Mouse (Mus musculus) liver, embryonic 13.5 days (tissue): Measurements from ENCODE around the gene Fancc. TPM values are rescaled to one million over a fixed set of nuclear protein-coding genes. Genes with fewer than 3 reads are reported as not detected.
"Not testable (repeated sequence)": the region's sequence is repeated elsewhere in the genome, so short reads cannot be mapped to it uniquely, and the experiment has no call there.

ENCODE experiments used
- ATAC-seq: fragments of 200-750 bp; cut with Nextera tagmentation; 2 replicates; pipeline ENCODE4 v1.8.0; 2017; ENCODE audit warnings: low read depth, mild to moderate bottlenecking, moderate number of reproducible peaks, moderate library complexity
- DNase-seq: peaks from one replicate; pipeline ENCODE4 v3.0.0; 2022
- H3K27ac ChIP-seq: fragments of 300-500 bp; sonication (generic); 2 replicates; pipeline ENCODE4 v1.5.1; 2015; ENCODE audit warnings: moderate library complexity, mild to moderate bottlenecking, inconsistent platforms
- H3K27me3 ChIP-seq: fragments of 300-500 bp; sonication (generic); 2 replicates; pipeline ENCODE4 v1.6.1; 2015; ENCODE audit warnings: mild to moderate bottlenecking, inconsistent platforms
- H3K36me3 ChIP-seq: fragments of 300-500 bp; sonication (generic); 2 replicates; pipeline ENCODE4 v1.6.1; 2015; ENCODE audit warnings: mild to moderate bottlenecking, inconsistent platforms
- H3K4me1 ChIP-seq: fragments of 300-500 bp; sonication (generic); replicated peaks from 2 replicates; pipeline ENCODE4 v1.6.1; 2015; ENCODE audit warnings: inconsistent platforms
- H3K4me2 ChIP-seq: fragments of 300-500 bp; sonication (generic); 2 replicates; pipeline ENCODE4 v1.6.1; 2015; ENCODE audit warnings: inconsistent platforms, mild to moderate bottlenecking, moderate library complexity
- H3K4me3 ChIP-seq: fragments of 300-500 bp; sonication (generic); replicated peaks from 2 replicates; pipeline ENCODE4 v1.5.1; 2015; ENCODE audit warnings: mild to moderate bottlenecking, inconsistent platforms
- H3K9ac ChIP-seq: fragments of 300-500 bp; sonication (generic); 2 replicates; pipeline ENCODE4 v1.6.1; 2015; ENCODE audit warnings: mild to moderate bottlenecking, inconsistent platforms
- H3K9me3 ChIP-seq: fragments of 300-500 bp; sonication (generic); replicated peaks from 2 replicates; pipeline ENCODE4 v1.6.1; 2016; ENCODE audit warnings: inconsistent platforms
- WGBS: fragments of 180-500 bp; shearing (Covaris S2); methylation state at CpG from one replicate; pipeline ENCODE4 v1.1.7; 2015; ENCODE audit not compliant: insufficient replicate concordance; 5-methylcytosine and 5-hydroxymethylcytosine counted together
- polyA plus RNA-seq: library from polyadenylated mRNA; unstranded; fragments of >200 nt; fragmentation: Nextera tagmentation; extraction: Ambion mirVana; gene quantifications from 2 replicates; pipeline ENCODE4 v1.2.1, GENCODE M21; 2015

The Fancc gene
- polyA plus RNA-seq, 1 experiment from 2014 or later = 9.2 TPM

GRCm38 (mm10) chr13:63382206-63382605 lies 114.9 kb downstream of the Fancc start:
- H3K4me2 ChIP-seq = no peak overlapping the region
- H3K4me3 ChIP-seq = no peak overlapping the region
- no peaks in the 10 kb centered on the region for H3K4me1 ChIP-seq
- H3K9me3 ChIP-seq = no peaks in the 10 kb centered on the region
- WGBS = 73% methylated on average over 2 of the region's 2 CpGs
- ATAC-seq = no peak
- H3K27me3 ChIP-seq = no peaks in the 10 kb centered on the region
- H3K27ac ChIP-seq = no peak overlapping the region
- no peak for DNase-seq
- no peak overlapping the region for H3K9ac ChIP-seq
- H3K36me3 ChIP-seq = no peaks in the 10 kb centered on the region

GRCm38 (mm10) chr13:63373460-63374166 lies 123.5 kb downstream of the Fancc start:
- 73% methylated on average over 7 of the region's 7 CpGs for WGBS
- H3K4me2 ChIP-seq = no peak overlapping the region
- no peaks in the 10 kb centered on the region for H3K9me3 ChIP-seq
- H3K4me3 ChIP-seq = no peak overlapping the region
- no peaks in the 10 kb centered on the region for H3K27me3 ChIP-seq
- H3K27ac ChIP-seq = no peak overlapping the region
- DNase-seq (no peak), ATAC-seq (no peak)
- H3K36me3 ChIP-seq = no peaks in the 10 kb centered on the region
- no peak overlapping the region for H3K9ac ChIP-seq
- H3K4me1 ChIP-seq = no peaks in the 10 kb centered on the region

- H3K4me3 ChIP-seq = no peak overlapping the region
- H3K9ac ChIP-seq = no peak overlapping the region
- no peaks in the 10 kb centered on the region for H3K36me3 ChIP-seq
- H3K4me1 ChIP-seq = peaks cover 13% of the 10 kb centered on the region
- DNase-seq (no peak), ATAC-seq (no peak)
- no peaks in the 10 kb centered on the region for H3K27me3 ChIP-seq
- H3K27ac ChIP-seq = no peak overlapping the region
- H3K4me2 ChIP-seq = no peak overlapping the region
- no peaks in the 10 kb centered on the region for H3K9me3 ChIP-seq
- 18% methylated on average over 3 of the region's 3 CpGs for WGBS
Observed at GRCm38 (mm10) chr13:63361755-63362154, 135.3 kb downstream of the Fancc start.

GRCm38 (mm10) chr13:63360111-63360885 lies 136.8 kb downstream of the Fancc start:
- Histone ChIP-seq H3K4me1 (peaks cover 13% of the 10 kb centered on the region), H3K27ac (no peak overlapping the region), H3K4me3 (no peak overlapping the region), H3K9me3 (no peaks in the 10 kb centered on the region), H3K9ac (no peak overlapping the region), H3K27me3 (no peaks in the 10 kb centered on the region), H3K4me2 (no peak overlapping the region), H3K36me3 (no peaks in the 10 kb centered on the region)
- ATAC-seq (no peak), DNase-seq (no peak)
- 62% methylated on average over 4 of the region's 4 CpGs for WGBS

DNA sequence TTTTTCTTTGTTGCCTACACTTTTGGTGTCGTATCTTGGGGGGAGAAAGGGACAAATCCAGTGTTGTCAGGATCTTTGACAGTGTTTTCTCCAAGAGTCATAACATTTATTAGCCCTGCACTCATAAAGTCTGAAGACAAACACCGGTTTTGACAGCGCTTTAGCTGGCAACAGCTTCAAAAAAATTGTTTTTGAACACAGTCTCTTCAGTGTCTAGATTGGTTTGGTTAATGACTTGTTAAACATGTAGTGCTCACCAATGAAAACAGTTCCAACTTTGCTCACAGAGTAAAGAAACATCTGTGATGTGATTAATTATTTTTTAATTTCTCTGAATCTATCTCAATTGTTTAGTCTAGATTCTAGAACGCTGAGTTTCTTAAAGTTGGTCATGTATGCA lies 137.7 kb downstream of the Fancc start:
- WGBS = 84% methylated on average over 4 of the region's 4 CpGs
- Histone ChIP-seq H3K4me3 (no peak overlapping the region), H3K36me3 (no peaks in the 10 kb centered on the region), H3K27me3 (no peaks in the 10 kb centered on the region), H3K4me2 (no peak overlapping the region), H3K9me3 (no peaks in the 10 kb centered on the region), H3K27ac (no peak overlapping the region), H3K9ac (no peak overlapping the region), H3K4me1 (peaks cover 13% of the 10 kb centered on the region)
- DNase-seq (no peak), ATAC-seq (no peak)

- H3K9ac ChIP-seq = no peak overlapping the region
- H3K27me3 ChIP-seq = no peaks in the 10 kb centered on the region
- H3K9me3 ChIP-seq = no peaks in the 10 kb centered on the region
- no peak overlapping the region for H3K4me2 ChIP-seq
- no peak overlapping the region for H3K4me3 ChIP-seq
- H3K4me1 ChIP-seq = peaks cover 5% of the 10 kb centered on the region
- peak; percentile 15 for DNase-seq
- H3K36me3 ChIP-seq = no peaks in the 10 kb centered on the region
- WGBS = 23% methylated on average over 3 of the region's 3 CpGs
- ATAC-seq = no peak
- no peak overlapping the region for H3K27ac ChIP-seq
Observed at GRCm38 (mm10) chr13:63356558-63356957, 140.5 kb downstream of the Fancc start.

- Histone ChIP-seq H3K4me1 (0 out of 2 replicates have a peak, but pooled peaks cover 2% of the 10 kb centered on the region), H3K27ac (no peak overlapping the region), H3K4me2 (no peak overlapping the region), H3K27me3 (no peaks in the 10 kb centered on the region), H3K36me3 (no peaks in the 10 kb centered on the region), H3K4me3 (no peak overlapping the region), H3K9me3 (no peaks in the 10 kb centered on the region), H3K9ac (no peak overlapping the region)
- DNase-seq (no peak), ATAC-seq (no peak)
- 86% methylated on average over 4 of the region's 4 CpGs for WGBS
Observed at GRCm38 (mm10) chr13:63356101-63356500, 141.0 kb downstream of the Fancc start.

GRCm38 (mm10) chr13:63353312-63353711 lies 143.8 kb downstream of the Fancc start:
- H3K4me1 ChIP-seq, DNase-seq, H3K9ac ChIP-seq, H3K4me2 ChIP-seq, ATAC-seq, H3K4me3 ChIP-seq, H3K9me3 ChIP-seq, H3K27me3 ChIP-seq, H3K36me3 ChIP-seq, H3K27ac ChIP-seq: not testable (repeated sequence)
- WGBS = 71% methylated on average over 4 of the region's 4 CpGs

DNA sequence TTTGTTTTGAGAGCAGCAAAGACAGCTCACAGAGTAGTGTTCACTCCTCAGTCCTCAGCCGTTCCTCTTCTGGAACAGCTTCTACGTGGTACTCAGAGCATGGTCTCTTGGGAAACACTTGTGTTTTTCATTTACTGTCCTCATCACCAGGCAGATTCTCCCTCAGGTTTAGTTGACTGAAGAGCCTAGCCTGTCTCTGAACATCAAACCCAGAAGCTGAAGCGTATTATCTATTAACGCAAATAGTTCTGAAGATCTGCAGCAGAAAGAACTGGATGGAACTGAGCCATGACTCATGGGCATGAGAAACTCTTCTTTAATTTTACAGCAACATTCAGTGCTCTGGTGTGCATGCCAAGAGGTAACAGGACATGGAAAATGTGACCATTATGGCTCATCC lies 147.0 kb downstream of the Fancc start:
- no peak overlapping the region for H3K4me3 ChIP-seq
- no peaks in the 10 kb centered on the region for H3K4me1 ChIP-seq
- H3K9ac ChIP-seq = no peak overlapping the region
- H3K9me3 ChIP-seq = no peaks in the 10 kb centered on the region
- 86% methylated on average over 4 of the region's 4 CpGs for WGBS
- H3K27me3 ChIP-seq = no peaks in the 10 kb centered on the region
- DNase-seq = no peak
- no peak overlapping the region for H3K27ac ChIP-seq
- H3K4me2 ChIP-seq = no peak overlapping the region
- ATAC-seq = no peak
- no peaks in the 10 kb centered on the region for H3K36me3 ChIP-seq

- ATAC-seq (no peak), DNase-seq (no peak)
- Histone ChIP-seq H3K36me3 (no peaks in the 10 kb centered on the region), H3K27me3 (no peaks in the 10 kb centered on the region), H3K9me3 (no peaks in the 10 kb centered on the region), H3K27ac (no peak overlapping the region), H3K4me2 (no peak overlapping the region), H3K4me1 (no peaks in the 10 kb centered on the region), H3K9ac (no peak overlapping the region), H3K4me3 (no peak overlapping the region)
- WGBS = 65% methylated on average over 2 of the region's 2 CpGs
Observed at GRCm38 (mm10) chr13:63347639-63348038, 149.4 kb downstream of the Fancc start.

- H3K9ac ChIP-seq = no peak overlapping the region
- H3K4me2 ChIP-seq = no peak overlapping the region
- H3K36me3 ChIP-seq = no peaks in the 10 kb centered on the region
- H3K9me3 ChIP-seq = no peaks in the 10 kb centered on the region
- WGBS = 75% methylated on average over 5 of the region's 5 CpGs
- H3K4me1 ChIP-seq = no peaks in the 10 kb centered on the region
- no peak overlapping the region for H3K4me3 ChIP-seq
- ATAC-seq = no peak
- H3K27me3 ChIP-seq = no peaks in the 10 kb centered on the region
- DNase-seq = no peak
- H3K27ac ChIP-seq = no peak overlapping the region
Observed at GRCm38 (mm10) chr13:63345476-63346225, 151.4 kb downstream of the Fancc start.
